Mouse (Mus musculus): ENCODE measurements around the gene Nip7.

Gene Nip7

GRCm38 (mm10) chr8:107056076-107056972, at the start of gene Nip7, which contains the start of gene Cog8:
Nip7 (plus strand) TSS chr8:107056877.
Cog8 (minus strand) TSS chr8:107056689.
- WGBS, result under 1% methylated on average over 88 of the region's 88 CpGs

GRCm38 (mm10) chr8:107007795-107008194, 48.9 kb upstream of the Nip7 start:
- WGBS, result 65% methylated on average over 3 of the region's 3 CpGs

GRCm38 (mm10) chr8:107012666-107013065, 44.0 kb upstream of the Nip7 start:
- 92% methylated on average over 2 of the region's 2 CpGs for WGBS

GRCm38 (mm10) chr8:107014915-107015314, 41.8 kb upstream of the Nip7 start:
- WGBS, result 80% methylated on average over 1 of the region's 1 CpGs

- WGBS, result 89% methylated on average over 8 of the region's 8 CpGs
These were observed 33.2 kb upstream of the Nip7 start for GRCm38 (mm10) chr8:107023479-107023878.

GRCm38 (mm10) chr8:107029310-107029709, 27.4 kb upstream of the Nip7 start:
- 82% methylated on average over 3 of the region's 3 CpGs for WGBS

- WGBS, result 72% methylated on average over 5 of the region's 5 CpGs
These were observed 26.6 kb upstream of the Nip7 start for GRCm38 (mm10) chr8:107030058-107030457.

GRCm38 (mm10) chr8:107030650-107031576, 25.8 kb upstream of the Nip7 start, which contains the start of gene Vps4a:
Vps4a (plus strand) TSS chr8:107031222.
- 5% methylated on average over 66 of the region's 66 CpGs for WGBS

GRCm38 (mm10) chr8:107031577-107032090, 25.0 kb upstream of the Nip7 start:
- WGBS, result under 1% methylated on average over 39 of the region's 40 CpGs

- 86% methylated on average over 2 of the region's 2 CpGs for WGBS
These were observed 23.1 kb upstream of the Nip7 start for GRCm38 (mm10) chr8:107033609-107034008.

- 69% methylated on average over 3 of the region's 3 CpGs for WGBS
These were observed 21.0 kb upstream of the Nip7 start for GRCm38 (mm10) chr8:107035641-107036040.

- WGBS, result 65% methylated on average over 8 of the region's 8 CpGs
These were observed 20.1 kb upstream of the Nip7 start for GRCm38 (mm10) chr8:107036626-107037025.

- WGBS, result 79% methylated on average over 7 of the region's 7 CpGs
These were observed 16.0 kb upstream of the Nip7 start for GRCm38 (mm10) chr8:107040632-107041031.

GRCm38 (mm10) chr8:107045478-107045877, 11.2 kb upstream of the Nip7 start:
- WGBS, result 75% methylated on average over 6 of the region's 6 CpGs

GRCm38 (mm10) chr8:107046976-107047375, 9.7 kb upstream of the Nip7 start:
- WGBS, result 76% methylated on average over 5 of the region's 5 CpGs

- under 1% methylated on average over 87 of the region's 87 CpGs for WGBS
These were observed 8.4 kb upstream of the Nip7 start, which contains the start of gene Pdf for GRCm38 (mm10) chr8:107048061-107048941. Pdf (minus strand) TSS chr8:107048614.

- 93% methylated on average over 4 of the region's 4 CpGs for WGBS
These were observed 7.2 kb upstream of the Nip7 start for GRCm38 (mm10) chr8:107049480-107049879.

- WGBS, result 96% methylated on average over 8 of the region's 8 CpGs
These were observed 4.6 kb upstream of the Nip7 start for GRCm38 (mm10) chr8:107052046-107052445.

GRCm38 (mm10) chr8:107056973-107057369, 294 bp downstream of the Nip7 start:
- WGBS, result under 1% methylated on average over 33 of the region's 33 CpGs

- WGBS, result 78% methylated on average over 1 of the region's 1 CpGs
These were observed 5.9 kb downstream of the Nip7 start for GRCm38 (mm10) chr8:107062613-107063012.

Measured in cerebral cortex, adult 2 months (tissue).